ENCODE assay signal across 9 mouse cellular contexts in the genomic region with DNA sequence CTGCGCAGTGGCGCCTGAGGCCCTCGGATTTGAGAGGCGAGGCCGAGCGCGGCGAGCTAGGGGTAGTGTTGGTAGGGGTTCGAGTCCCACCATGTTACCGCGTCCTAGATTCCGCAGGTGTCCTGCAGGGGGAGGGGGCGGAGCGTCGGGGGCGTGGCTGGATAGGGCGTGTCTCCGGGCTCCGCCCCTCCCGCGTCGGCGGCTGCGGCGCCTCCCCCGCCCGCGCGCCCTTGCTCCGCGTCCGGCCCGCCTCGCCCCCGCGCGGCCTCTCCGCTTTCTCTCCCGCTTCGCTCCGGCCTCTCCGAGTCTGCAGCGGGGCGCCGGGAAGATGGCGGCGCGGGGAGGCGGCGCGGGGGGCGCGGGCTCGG. TPM values are rescaled to one million over a fixed set of nuclear protein-coding genes. Genes with fewer than 3 reads are reported as not detected.
A peak's percentile ranks its signal among the peaks of the same experiment; 100 is the strongest.
DNase-seq lines count a peak whose midpoint lies in the region; ATAC-seq and TF ChIP-seq lines count a peak whose summit lies in the region.
"Had no signal": no experiment of that assay in that cellular context is flagged by ENCODE, and none has a peak within 500 bp of the region (broad histone marks: within the 10 kb centered on the region; RNA-seq: fewer than 3 reads in every experiment).

A gene (plus strand): TSS at position 198 of the 368 bp plus-strand sequence.

- peak within 1 kb of the TSS; percentile 82 for H3K9ac ChIP-seq in forebrain, embryonic 11.5 days (ENCODE audit: low read length)
- peak within 1 kb of the TSS; percentile 59 for H3K9ac ChIP-seq in liver, postnatal 0 days (replicated peaks)
- peak within 1 kb of the TSS; percentile 72 for H3K9ac ChIP-seq in neural tube, embryonic 14.5 days (replicated peaks; ENCODE audit: low read depth, low read length)

- intact Hi-C loops in heart, postnatal 14 days (cut with DNase I) = no loop called here

- H3K9me3 ChIP-seq in forebrain, embryonic 11.5 days (ENCODE audit: control insufficient read depth, low read length) = no peaks in the 10 kb centered on the region
- H3K9me3 ChIP-seq in liver, postnatal 0 days (ENCODE audit: low read length) = no peaks in the 10 kb centered on the region
- no peaks in the 10 kb centered on the region for H3K9me3 ChIP-seq in neural tube, embryonic 14.5 days (ENCODE audit: control insufficient read depth, low read length)

- 0 out of 2 replicates have a peak, but pooled peaks have one; percentile 14 for TF ChIP-seq CTCF in liver, postnatal 0 days (IDR thresholded peaks at IDR 0.05; ENCODE audit: low read depth)

- TF ChIP-seq EP300 in liver, postnatal 0 days (IDR thresholded peaks at IDR 0.05; ENCODE audit: low read depth) = no peak

- peak within 1 kb of the TSS; percentile 79 for H3K4me3 ChIP-seq in forebrain, embryonic 11.5 days (ENCODE audit: low read depth, low read length)
- H3K4me3 ChIP-seq in liver, postnatal 0 days (ENCODE audit: low read depth, low read length) = peak within 1 kb of the TSS; percentile 46
- H3K4me3 ChIP-seq in neural tube, embryonic 14.5 days (ENCODE audit: low read depth, low read length) = peak within 1 kb of the TSS; percentile 75

- 0 out of 2 replicates have a peak within 1 kb of the TSS, but pooled peaks have one; percentile 25 for H3K27ac ChIP-seq in forebrain, embryonic 11.5 days (ENCODE audit: low read depth, low read length)
- H3K27ac ChIP-seq in liver, postnatal 0 days (ENCODE audit: low read depth) = no peak within 1 kb of the TSS
- no peak within 1 kb of the TSS; the same call in 1 of the 2 replicates for H3K27ac ChIP-seq in neural tube, embryonic 14.5 days (ENCODE audit: low read depth, low read length)

- no peaks in the 10 kb centered on the region for H3K27me3 ChIP-seq in forebrain, embryonic 11.5 days (ENCODE audit: control insufficient read depth, insufficient read depth, low read length)
- peaks cover 34% of the 10 kb centered on the region for H3K27me3 ChIP-seq in liver, postnatal 0 days (ENCODE audit: insufficient read depth, low read length)
- H3K27me3 ChIP-seq in neural tube, embryonic 14.5 days (ENCODE audit: control insufficient read depth, insufficient read depth, low read length) = peaks cover 3% of the 10 kb centered on the region; the same call in 1 of the 2 replicates

- H3K36me3 ChIP-seq in forebrain, embryonic 11.5 days (ENCODE audit: control insufficient read depth, insufficient read depth, low read length) = no peaks in the 10 kb centered on the region
- H3K36me3 ChIP-seq in liver, postnatal 0 days (replicated peaks; ENCODE audit: insufficient read depth, low read length) = no peaks in the 10 kb centered on the region
- no peaks in the 10 kb centered on the region for H3K36me3 ChIP-seq in neural tube, embryonic 14.5 days (ENCODE audit: control insufficient read depth, insufficient read depth, low read length)
- H3K36me3 ChIP-seq: G1E had no signal

- under 1% methylated on average over 24 of the region's 54 CpGs for WGBS in forebrain, embryonic 11.5 days
- WGBS in liver, postnatal 0 days (ENCODE audit: insufficient replicate concordance) = 5% methylated on average over 40 of the region's 54 CpGs
- 1% methylated on average over 47 of the region's 54 CpGs for WGBS in neural tube, embryonic 14.5 days

- peak; percentile 76 for DNase-seq in CD4-positive helper T cell, adult 2 months (ENCODE audit: low read depth, low spot score)
- DNase-seq in brain, adult 2 months (ENCODE audit: low read depth, low spot score) = peak; percentile 61
- peak; percentile 86 for DNase-seq in forebrain, embryonic 11.5 days (ENCODE audit: low spot score)
- DNase-seq in heart, postnatal 14 days = peak; percentile 66 to 67
- peak; percentile 32 to 79 for DNase-seq in kidney, postnatal 36 days
- peak; percentile 46 for DNase-seq in liver, postnatal 0 days
- DNase-seq in thymus, postnatal 10 days (ENCODE audit: low spot score in 2 of 2) = peak; percentile 38 to 68

- H3K4me1 ChIP-seq in forebrain, embryonic 11.5 days (replicated peaks; ENCODE audit: control insufficient read depth, insufficient read depth, low read length) = no peaks in the 10 kb centered on the region; the same call in 1 of the 2 replicates
- H3K4me1 ChIP-seq in liver, postnatal 0 days (ENCODE audit: insufficient read depth) = no peaks in the 10 kb centered on the region; the same call in 1 of the 2 replicates
- H3K4me1 ChIP-seq in neural tube, embryonic 14.5 days (ENCODE audit: control insufficient read depth, insufficient read depth, low read length) = no peaks in the 10 kb centered on the region; the same call in 1 of the 2 replicates

- peak; percentile 82 for ATAC-seq in forebrain, embryonic 11.5 days (replicated peaks; ENCODE audit: low FRiP score)
- ATAC-seq in liver, postnatal 0 days = peak; percentile 64
- peak; percentile 85 for ATAC-seq in neural tube, embryonic 14.5 days (ENCODE audit: low read depth)

- peak within 1 kb of the TSS; percentile 89 for H3K4me2 ChIP-seq in forebrain, embryonic 11.5 days (ENCODE audit: low read depth, low read length, severe bottlenecking)
- H3K4me2 ChIP-seq in liver, postnatal 0 days (ENCODE audit: low read depth, low read length) = peak within 1 kb of the TSS; percentile 76
- H3K4me2 ChIP-seq in neural tube, embryonic 14.5 days (ENCODE audit: low read depth, low read length) = peak within 1 kb of the TSS; percentile 95

RNA-seq across cellular contexts. Expression of the gene that starts here (rescaled TPM):
- polyA plus RNA-seq in forebrain, embryonic 11.5 days (2014; fragmentation: Nextera tagmentation; extraction: Ambion mirVana) = 13.7 and 14.0 TPM in 2 replicates
- total RNA-seq in heart, postnatal 14 days (2021) = 1 to 10 TPM; 2.5 to 2.7 TPM
- 0.20 and 0.21 TPM in 2 replicates for polyA plus RNA-seq in liver, postnatal 0 days (2015; fragmentation: Nextera tagmentation; extraction: Ambion mirVana)
- polyA plus RNA-seq in neural tube, embryonic 14.5 days (2014; fragmentation: Nextera tagmentation; extraction: Ambion mirVana) = 6.9 and 7.1 TPM in 2 replicates
- polyA plus RNA-seq: G1E had no signal

Comparison
In these comparisons a context has a peak if more than half of its experiments do, and no peak if none do; other contexts are left out.
1. Peak in DNase-seq, ATAC-seq, H3K4me3 ChIP-seq, H3K9ac ChIP-seq and H3K4me2 ChIP-seq in liver, postnatal 0 days; RNA of the gene not detected or under 1 TPM.